Mouse (Mus musculus) olfactory bulb, adult 2 months (tissue): ENCODE data around the gene Six4.
"Not testable (repeated sequence)": the region's sequence is repeated elsewhere in the genome, so short reads cannot be mapped to it uniquely, and the experiment has no call there.

Experiments used
- CTCF ChIP-seq: fragments of 200-500 bp; IDR thresholded peaks from 2 replicates; pipeline ENCODE4 v1.5.1; 2012; ENCODE audit warnings: low read depth, mild to moderate bottlenecking, low read length, moderate library complexity; ENCODE audit not compliant: insufficient read depth
- POLR2A ChIP-seq: fragments of 200-500 bp; IDR thresholded peaks from 2 replicates; pipeline ENCODE4 v1.6.1; 2012; ENCODE audit warnings: mild to moderate bottlenecking, low read depth, low read length, moderate library complexity; ENCODE audit not compliant: insufficient read depth

DNA sequence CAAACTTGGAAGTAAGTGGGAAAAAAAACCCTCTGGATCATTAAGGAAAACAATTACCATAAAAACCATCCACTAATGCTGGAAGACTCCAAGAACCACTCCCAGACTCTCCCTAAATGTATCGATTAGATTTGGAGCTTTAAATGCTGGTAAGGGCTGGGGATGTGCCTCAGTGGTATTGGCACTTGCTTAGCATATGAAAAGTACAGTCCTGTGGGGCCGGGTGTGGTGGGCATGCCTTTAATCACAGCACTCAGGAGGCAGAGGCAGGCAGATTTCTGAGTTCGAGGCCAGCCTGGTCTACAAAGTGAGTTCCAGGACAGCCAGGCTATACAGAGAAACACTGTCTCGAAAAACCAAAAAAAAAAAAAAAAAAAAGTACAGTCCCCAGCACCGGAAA lies 17.1 kb downstream of the Six4 start:
- not testable (repeated sequence) for TF ChIP-seq POLR2A, CTCF
